Mouse (Mus musculus): ENCODE data around the gene Kcnk16.
"Not testable (repeated sequence)": the region's sequence is repeated elsewhere in the genome, so short reads cannot be mapped to it uniquely, and the experiment has no call there.

GRCm38 (mm10) chr14:20305085-20305484, 36.1 kb upstream of the Kcnk16 start:
- not testable (repeated sequence) for TF ChIP-seq POLR2A (IDR thresholded peaks at IDR 0.05; ENCODE audit: borderline replicate concordance, insufficient read depth, low read length); CTCF (IDR thresholded peaks at IDR 0.05; ENCODE audit: borderline replicate concordance, insufficient read depth, low read depth, low read length)

Measured in cerebellum, adult 2 months (tissue).